Mouse (Mus musculus): Measurements from ENCODE around the gene Ctnnbl1. TPM values are rescaled to one million over a fixed set of nuclear protein-coding genes. Genes with fewer than 3 reads are reported as not detected.

The Ctnnbl1 gene
- total and polyA plus RNA-seq, 3 experiments: 6.7 to 10.7 (median 10.1) TPM

- Histone ChIP-seq H3K4me3 (no peak overlapping the region), H3K36me3 (ENCODE audit: control insufficient read depth, insufficient read depth, low read length) (no peaks in the 10 kb centered on the region), H3K9ac (ENCODE audit: low read depth, low read length) (no peak overlapping the region), H3K27me3 (ENCODE audit: control insufficient read depth, insufficient read depth, low read length) (peaks cover 2% of the 10 kb centered on the region; the same call in 1 of the 2 replicates), H3K79me2 (replicated peaks; ENCODE audit: control insufficient read depth, insufficient read depth, low read length) (no peaks in the 10 kb centered on the region), H3K4me1 (ENCODE audit: control insufficient read depth, insufficient read depth, low read length) (no peaks in the 10 kb centered on the region), H3K27ac (no peak overlapping the region)
- intact Hi-C loops (cut with DNase I): no loop called here
- DNase-seq: no peak
- WGBS: 40% methylated on average over 11 of the region's 11 CpGs
- TF ChIP-seq CTCF (IDR thresholded peaks at IDR 0.05): no peak
- TF ChIP-seq EP300 (IDR thresholded peaks at IDR 0.05; ENCODE audit: insufficient read depth, low read depth, low read length): no peak
- no peak for TF ChIP-seq POLR2A (IDR thresholded peaks at IDR 0.05; ENCODE audit: insufficient read depth, low read depth, low read length)
These were observed 198.4 kb downstream of the Ctnnbl1 start for GRCm38 (mm10) chr2:157935444-157936171.

- WGBS: 73% methylated on average over 4 of the region's 4 CpGs
- Histone ChIP-seq H3K36me3 (ENCODE audit: control insufficient read depth, insufficient read depth, low read length) (no peaks in the 10 kb centered on the region), H3K27ac (no peak overlapping the region), H3K79me2 (replicated peaks; ENCODE audit: control insufficient read depth, insufficient read depth, low read length) (no peaks in the 10 kb centered on the region), H3K4me1 (ENCODE audit: control insufficient read depth, insufficient read depth, low read length) (no peaks in the 10 kb centered on the region), H3K4me3 (no peak overlapping the region), H3K27me3 (ENCODE audit: control insufficient read depth, insufficient read depth, low read length) (peaks cover 5% of the 10 kb centered on the region; the same call in 1 of the 2 replicates), H3K9ac (ENCODE audit: low read depth, low read length) (no peak overlapping the region)
- intact Hi-C loops (cut with DNase I): no loop called here
- no peak for DNase-seq
- TF ChIP-seq EP300 (IDR thresholded peaks at IDR 0.05; ENCODE audit: insufficient read depth, low read depth, low read length): no peak
- no peak for TF ChIP-seq POLR2A (IDR thresholded peaks at IDR 0.05; ENCODE audit: insufficient read depth, low read depth, low read length)
- no peak for TF ChIP-seq CTCF (IDR thresholded peaks at IDR 0.05)
These were observed 199.5 kb downstream of the Ctnnbl1 start for GRCm38 (mm10) chr2:157936676-157937075.

GRCm38 (mm10) chr2:157940586-157941185, 203.5 kb downstream of the Ctnnbl1 start:
- no peak for DNase-seq
- peaks cover 5% of the 10 kb centered on the region; the same call in 1 of the 2 replicates for H3K27me3 ChIP-seq (ENCODE audit: control insufficient read depth, insufficient read depth, low read length)
- H3K27ac ChIP-seq: no peak overlapping the region
- H3K4me1 ChIP-seq (ENCODE audit: control insufficient read depth, insufficient read depth, low read length): 0 out of 2 replicates have a peak, but pooled peaks cover 2% of the 10 kb centered on the region
- 10% methylated on average over 18 of the region's 18 CpGs for WGBS
- no peaks in the 10 kb centered on the region for H3K36me3 ChIP-seq (ENCODE audit: control insufficient read depth, insufficient read depth, low read length)
- H3K9ac ChIP-seq (ENCODE audit: low read depth, low read length): no peak overlapping the region
- TF ChIP-seq POLR2A (IDR thresholded peaks at IDR 0.05; ENCODE audit: insufficient read depth, low read depth, low read length): no peak
- TF ChIP-seq EP300 (IDR thresholded peaks at IDR 0.05; ENCODE audit: insufficient read depth, low read depth, low read length): no peak
- TF ChIP-seq CTCF (IDR thresholded peaks at IDR 0.05): no peak
- H3K4me3 ChIP-seq: no peak overlapping the region
- H3K79me2 ChIP-seq (replicated peaks; ENCODE audit: control insufficient read depth, insufficient read depth, low read length): no peaks in the 10 kb centered on the region
- intact Hi-C loops (cut with DNase I): loop anchor here (10.0 kb wide), 2 partner anchors 186 to 306 kb away; no protein-coding TSS in a partner anchor

Other genes with a start within 250 kb of the Ctnnbl1 start
- gene Nnat, start 177.3 kb upstream of the Ctnnbl1 start, total RNA-seq (2021): under 1 TPM; 0.29 to 0.39 TPM
- gene Nnat, start 177.3 kb upstream of the Ctnnbl1 start, polyA plus RNA-seq (2012; rRNA removed): 6.0 TPM in 2 replicates
- 10 to 100 TPM; 54.3 to 55.6 TPM for gene Blcap, start 166.1 kb upstream of the Ctnnbl1 start, total RNA-seq (2021)
- 62.4 and 93.3 TPM in 2 replicates for gene Blcap, start 166.1 kb upstream of the Ctnnbl1 start, polyA plus RNA-seq (2012; rRNA removed)
- gene Vstm2l, start 177.3 kb downstream of the Ctnnbl1 start, total RNA-seq (2021): not detected
- 0.08 TPM in 1 of 2 replicates, not detected in the other for gene Vstm2l, start 177.3 kb downstream of the Ctnnbl1 start, polyA plus RNA-seq (2012; rRNA removed)

Measured in heart, adult 2 months (tissue).